8 mouse cellular contexts compared by ENCODE assay signal in the genomic region with DNA sequence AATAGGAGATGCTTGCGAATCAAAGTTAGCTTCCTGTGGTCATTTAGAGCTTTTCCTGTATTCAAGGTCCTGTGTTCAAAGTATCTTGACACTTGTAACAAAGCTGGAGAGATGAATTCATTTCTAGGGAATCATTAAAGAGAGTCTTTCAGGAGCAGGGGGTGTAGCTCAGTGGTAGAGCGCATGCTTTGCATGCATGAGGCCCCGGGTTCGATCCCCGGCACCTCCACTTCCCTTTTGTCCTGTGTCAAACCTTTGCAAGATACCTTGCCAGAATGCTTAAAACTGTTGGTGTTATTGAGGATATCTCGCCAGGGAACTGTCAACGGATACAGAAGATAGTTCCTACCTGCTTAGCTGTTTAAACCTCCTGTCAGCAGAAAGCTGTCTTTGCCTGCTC. TPM values are rescaled to one million over a fixed set of nuclear protein-coding genes. Genes with fewer than 3 reads are reported as not detected.
DNase-seq lines count a peak whose midpoint lies in the region; ATAC-seq lines count a peak whose summit lies in the region.

No protein-coding gene starts in this region.

- H3K4me1 ChIP-seq in intestine, embryonic 15.5 days (replicated peaks): peaks cover 5% of the 10 kb centered on the region

- no peak overlapping the region for H3K9ac ChIP-seq in intestine, embryonic 15.5 days

- peak; percentile 37; the same call in 1 of the 2 replicates for ATAC-seq in intestine, embryonic 15.5 days
- ATAC-seq in erythroid progenitor cell, adult 5-6 weeks (replicated peaks; ENCODE audit: low FRiP score, poor library complexity, severe bottlenecking): no peak

- intact Hi-C loops in heart, postnatal 10 days (cut with DNase I): no loop called here

- H3K9me3 ChIP-seq in intestine, embryonic 15.5 days: no peaks in the 10 kb centered on the region

- DNase-seq in heart, adult 8-10 months (ENCODE audit: low spot score): peak; percentile 32
- no peak for DNase-seq in heart, postnatal 10 days
- DNase-seq in thymus, postnatal 4 days: peak; percentile 56
- no peak for DNase-seq in thymus, postnatal 25 days
- peak; percentile 88 for DNase-seq in yolk sac, embryonic 10.5 days (ENCODE audit: low spot score)
- no peak for DNase-seq in gastrocnemius, postnatal 10 days

- 19% methylated on average over 7 of the region's 7 CpGs for WGBS in intestine, embryonic 15.5 days

- H3K4me2 ChIP-seq in intestine, embryonic 15.5 days (replicated peaks): no peak overlapping the region

- H3K27ac ChIP-seq in intestine, embryonic 15.5 days: no peak overlapping the region

- H3K36me3 ChIP-seq in intestine, embryonic 15.5 days: no peaks in the 10 kb centered on the region

- no peaks in the 10 kb centered on the region for H3K27me3 ChIP-seq in intestine, embryonic 15.5 days (replicated peaks)

- no peak overlapping the region for H3K4me3 ChIP-seq in intestine, embryonic 15.5 days (replicated peaks)

RNA-seq across cellular contexts. Expression of gene Gpx5, which starts 51.7 kb away (rescaled TPM):
- total RNA-seq in heart, adult 8-10 months (2022): not detected
- not detected for total RNA-seq in heart, postnatal 10 days (2021)
- not detected in 2 replicates for polyA plus RNA-seq in intestine, embryonic 15.5 days (2015; fragmentation: Nextera tagmentation; extraction: Ambion mirVana)
- total RNA-seq in erythroid progenitor cell, adult 5-6 weeks (2015; ENCODE audit: low replicate concordance): not detected in 2 replicates
- total RNA-seq in erythroid progenitor cell, adult 5-6 weeks (2017; ENCODE audit: low replicate concordance): not detected in 2 replicates
- not detected for total RNA-seq in gastrocnemius, postnatal 10 days (2021)

Comparison
In these comparisons a context has a peak if more than half of its experiments do, and no peak if none do; other contexts are left out.
1. DNase-seq: peak in heart, adult 8-10 months (single experiment), thymus, postnatal 4 days (single experiment) and yolk sac, embryonic 10.5 days (single experiment); none in heart, postnatal 10 days (0 of 2), thymus, postnatal 25 days (single experiment) and gastrocnemius, postnatal 10 days (single experiment).